Mouse (Mus musculus) hindbrain, embryonic 12.5 days (tissue): ENCODE measurements around the gene Kcnt2. TPM values are rescaled to one million over a fixed set of nuclear protein-coding genes. Genes with fewer than 3 reads are reported as not detected.

Experiments
- ATAC-seq: fragments of 200-750 bp; cut with Nextera tagmentation; 2 replicates; pipeline ENCODE4 v1.8.0; 2017; ENCODE audit warnings: moderate TSS enrichment; ENCODE audit not compliant: low FRiP score
- H3K27ac ChIP-seq: fragments of 300-500 bp; sonication (generic); 2 replicates; pipeline ENCODE4 v1.5.1; 2016; ENCODE audit warnings: mild to moderate bottlenecking
- H3K27me3 ChIP-seq: fragments of 300-500 bp; sonication (generic); 2 replicates; pipeline ENCODE4 v1.6.1; 2016; ENCODE audit warnings: mild to moderate bottlenecking
- H3K36me3 ChIP-seq: fragments of 300-500 bp; sonication (generic); 2 replicates; pipeline ENCODE4 v1.6.1; 2016; ENCODE audit warnings: mild to moderate bottlenecking
- H3K4me1 ChIP-seq: fragments of 300-500 bp; sonication (generic); 2 replicates; pipeline ENCODE4 v1.6.1; 2016
- H3K4me2 ChIP-seq: fragments of 300-500 bp; sonication (generic); replicated peaks from 2 replicates; pipeline ENCODE4 v1.6.1; 2016; ENCODE audit warnings: mild to moderate bottlenecking
- H3K4me3 ChIP-seq: fragments of 300-500 bp; sonication (generic); 2 replicates; pipeline ENCODE4 v1.5.1; 2016; ENCODE audit warnings: mild to moderate bottlenecking
- H3K9ac ChIP-seq: fragments of 300-500 bp; sonication (generic); 2 replicates; pipeline ENCODE4 v1.6.1; 2016; ENCODE audit warnings: mild to moderate bottlenecking, moderate library complexity
- H3K9me3 ChIP-seq: fragments of 300-500 bp; sonication (generic); replicated peaks from 2 replicates; pipeline ENCODE4 v1.6.1; 2016; ENCODE audit warnings: mild to moderate bottlenecking
- WGBS: fragments of 180-500 bp; shearing (Covaris S2); methylation state at CpG from one replicate; pipeline ENCODE4 v1.1.7; 2016; 5-methylcytosine and 5-hydroxymethylcytosine counted together
- polyA plus RNA-seq: library from polyadenylated mRNA; unstranded; fragments of >200 nt; fragmentation: Nextera tagmentation; extraction: Ambion mirVana; gene quantifications from 2 replicates; pipeline ENCODE4 v1.2.1, GENCODE M21; 2016

The Kcnt2 gene
- polyA plus RNA-seq, 1 experiment from 2014 or later: 1.9 TPM

- Histone ChIP-seq H3K9me3 (0 out of 2 replicates have a peak, but pooled peaks cover 5% of the 10 kb centered on the region), H3K4me3 (no peak overlapping the region), H3K9ac (no peak overlapping the region), H3K27ac (no peak overlapping the region), H3K4me1 (no peaks in the 10 kb centered on the region), H3K27me3 (no peaks in the 10 kb centered on the region), H3K4me2 (no peak overlapping the region), H3K36me3 (no peaks in the 10 kb centered on the region)
- ATAC-seq: no peak
- 89% methylated on average over 1 of the region's 1 CpGs for WGBS
Observed at GRCm38 (mm10) chr1:140304244-140304643, 58.3 kb downstream of the Kcnt2 start.

- Histone ChIP-seq H3K27me3 (no peaks in the 10 kb centered on the region), H3K4me3 (no peak overlapping the region), H3K4me2 (no peak overlapping the region), H3K4me1 (no peaks in the 10 kb centered on the region), H3K36me3 (no peaks in the 10 kb centered on the region), H3K27ac (no peak overlapping the region), H3K9ac (no peak overlapping the region), H3K9me3 (0 out of 2 replicates have a peak, but pooled peaks cover 5% of the 10 kb centered on the region)
- ATAC-seq: no peak
Observed at GRCm38 (mm10) chr1:140305344-140305743, 59.4 kb downstream of the Kcnt2 start.

- Histone ChIP-seq H3K9ac (no peak overlapping the region), H3K9me3 (0 out of 2 replicates have a peak, but pooled peaks cover 5% of the 10 kb centered on the region), H3K27ac (no peak overlapping the region), H3K4me2 (no peak overlapping the region), H3K4me1 (no peaks in the 10 kb centered on the region), H3K4me3 (no peak overlapping the region), H3K27me3 (no peaks in the 10 kb centered on the region), H3K36me3 (no peaks in the 10 kb centered on the region)
- WGBS: 81% methylated on average over 2 of the region's 2 CpGs
- no peak for ATAC-seq
Observed at GRCm38 (mm10) chr1:140306339-140306738, 60.4 kb downstream of the Kcnt2 start.

- no peak overlapping the region for H3K4me3 ChIP-seq
- no peaks in the 10 kb centered on the region for H3K9me3 ChIP-seq
- H3K36me3 ChIP-seq: no peaks in the 10 kb centered on the region
- H3K4me1 ChIP-seq: no peaks in the 10 kb centered on the region
- no peak overlapping the region for H3K9ac ChIP-seq
- H3K4me2 ChIP-seq: no peak overlapping the region
- H3K27ac ChIP-seq: no peak overlapping the region
- 93% methylated on average over 2 of the region's 2 CpGs for WGBS
- H3K27me3 ChIP-seq: no peaks in the 10 kb centered on the region
- no peak for ATAC-seq
Observed at GRCm38 (mm10) chr1:140310739-140311138, 64.8 kb downstream of the Kcnt2 start.

GRCm38 (mm10) chr1:140325088-140325487 lies 79.1 kb downstream of the Kcnt2 start:
- Histone ChIP-seq H3K27me3 (no peaks in the 10 kb centered on the region), H3K27ac (no peak overlapping the region), H3K4me1 (no peaks in the 10 kb centered on the region), H3K4me3 (no peak overlapping the region), H3K36me3 (no peaks in the 10 kb centered on the region), H3K4me2 (no peak overlapping the region), H3K9me3 (no peaks in the 10 kb centered on the region), H3K9ac (no peak overlapping the region)
- 83% methylated on average over 3 of the region's 3 CpGs for WGBS
- no peak for ATAC-seq

GRCm38 (mm10) chr1:140326709-140327108 lies 80.8 kb downstream of the Kcnt2 start:
- H3K4me2 ChIP-seq: no peak overlapping the region
- H3K27me3 ChIP-seq: no peaks in the 10 kb centered on the region
- no peak overlapping the region for H3K27ac ChIP-seq
- H3K4me1 ChIP-seq: no peaks in the 10 kb centered on the region
- no peak overlapping the region for H3K9ac ChIP-seq
- H3K9me3 ChIP-seq: no peaks in the 10 kb centered on the region
- no peak for ATAC-seq
- WGBS: 96% methylated on average over 3 of the region's 3 CpGs
- H3K36me3 ChIP-seq: no peaks in the 10 kb centered on the region
- H3K4me3 ChIP-seq: no peak overlapping the region

GRCm38 (mm10) chr1:140333702-140334101 lies 87.7 kb downstream of the Kcnt2 start:
- ATAC-seq: no peak
- Histone ChIP-seq H3K4me2 (no peak overlapping the region), H3K4me1 (no peaks in the 10 kb centered on the region), H3K36me3 (no peaks in the 10 kb centered on the region), H3K4me3 (no peak overlapping the region), H3K9me3 (no peaks in the 10 kb centered on the region), H3K27me3 (no peaks in the 10 kb centered on the region), H3K9ac (no peak overlapping the region), H3K27ac (no peak overlapping the region)
- WGBS: 82% methylated on average over 3 of the region's 3 CpGs

GRCm38 (mm10) chr1:140338417-140338816 lies 92.5 kb downstream of the Kcnt2 start:
- Histone ChIP-seq H3K27me3 (no peaks in the 10 kb centered on the region), H3K4me3 (no peak overlapping the region), H3K4me2 (no peak overlapping the region), H3K4me1 (no peaks in the 10 kb centered on the region), H3K36me3 (no peaks in the 10 kb centered on the region), H3K27ac (no peak overlapping the region), H3K9ac (no peak overlapping the region), H3K9me3 (no peaks in the 10 kb centered on the region)
- no peak for ATAC-seq

GRCm38 (mm10) chr1:140339368-140339767 lies 93.4 kb downstream of the Kcnt2 start:
- H3K4me3 ChIP-seq: no peak overlapping the region
- ATAC-seq: no peak
- H3K27me3 ChIP-seq: no peaks in the 10 kb centered on the region
- no peaks in the 10 kb centered on the region for H3K36me3 ChIP-seq
- no peaks in the 10 kb centered on the region for H3K4me1 ChIP-seq
- H3K4me2 ChIP-seq: no peak overlapping the region
- no peak overlapping the region for H3K9ac ChIP-seq
- no peak overlapping the region for H3K27ac ChIP-seq
- H3K9me3 ChIP-seq: no peaks in the 10 kb centered on the region
- WGBS: 73% methylated on average over 4 of the region's 4 CpGs

- Histone ChIP-seq H3K9ac (no peak overlapping the region), H3K4me3 (no peak overlapping the region), H3K36me3 (no peaks in the 10 kb centered on the region), H3K4me2 (no peak overlapping the region), H3K27ac (no peak overlapping the region), H3K27me3 (no peaks in the 10 kb centered on the region), H3K9me3 (no peaks in the 10 kb centered on the region), H3K4me1 (no peaks in the 10 kb centered on the region)
- ATAC-seq: no peak
- 42% methylated on average over 2 of the region's 2 CpGs for WGBS
Observed at GRCm38 (mm10) chr1:140364787-140365186, 118.8 kb downstream of the Kcnt2 start.

GRCm38 (mm10) chr1:140373532-140373931 lies 127.6 kb downstream of the Kcnt2 start:
- Histone ChIP-seq H3K9ac (no peak overlapping the region), H3K4me3 (no peak overlapping the region), H3K36me3 (no peaks in the 10 kb centered on the region), H3K4me2 (no peak overlapping the region), H3K27me3 (no peaks in the 10 kb centered on the region), H3K4me1 (no peaks in the 10 kb centered on the region), H3K27ac (no peak overlapping the region), H3K9me3 (no peaks in the 10 kb centered on the region)
- ATAC-seq: no peak
- 71% methylated on average over 1 of the region's 1 CpGs for WGBS

GRCm38 (mm10) chr1:140378791-140379190 lies 132.8 kb downstream of the Kcnt2 start:
- H3K4me3 ChIP-seq: no peak overlapping the region
- H3K4me2 ChIP-seq: no peak overlapping the region
- no peaks in the 10 kb centered on the region for H3K36me3 ChIP-seq
- no peak overlapping the region for H3K27ac ChIP-seq
- no peak for ATAC-seq
- H3K9me3 ChIP-seq: no peaks in the 10 kb centered on the region
- no peak overlapping the region for H3K9ac ChIP-seq
- no peaks in the 10 kb centered on the region for H3K4me1 ChIP-seq
- H3K27me3 ChIP-seq: no peaks in the 10 kb centered on the region
- WGBS: 80% methylated on average over 2 of the region's 2 CpGs

- ATAC-seq: no peak
- no peaks in the 10 kb centered on the region for H3K9me3 ChIP-seq
- WGBS: 65% methylated on average over 2 of the region's 2 CpGs
- H3K4me1 ChIP-seq: no peaks in the 10 kb centered on the region
- no peak overlapping the region for H3K27ac ChIP-seq
- H3K9ac ChIP-seq: no peak overlapping the region
- H3K4me2 ChIP-seq: no peak overlapping the region
- H3K27me3 ChIP-seq: no peaks in the 10 kb centered on the region
- no peak overlapping the region for H3K4me3 ChIP-seq
- no peaks in the 10 kb centered on the region for H3K36me3 ChIP-seq
Observed at GRCm38 (mm10) chr1:140379526-140379925, 133.6 kb downstream of the Kcnt2 start.

GRCm38 (mm10) chr1:140381093-140381492 lies 135.1 kb downstream of the Kcnt2 start:
- 100% methylated on average over 3 of the region's 3 CpGs for WGBS
- Histone ChIP-seq H3K27ac (no peak overlapping the region), H3K4me2 (no peak overlapping the region), H3K27me3 (no peaks in the 10 kb centered on the region), H3K4me3 (no peak overlapping the region), H3K4me1 (no peaks in the 10 kb centered on the region), H3K9me3 (no peaks in the 10 kb centered on the region), H3K36me3 (no peaks in the 10 kb centered on the region), H3K9ac (no peak overlapping the region)
- no peak for ATAC-seq
